Mouse (Mus musculus) bone marrow, adult 2 months (tissue): Measurements from ENCODE around the gene 1700020D05Rik. TPM values are rescaled to one million over a fixed set of nuclear protein-coding genes. Genes with fewer than 3 reads are reported as not detected.

Source experiments
- H3K27ac ChIP-seq: fragments of 200-500 bp; 2 replicates; pipeline ENCODE4 v1.5.1; 2012; ENCODE audit warnings: low read depth, mild to moderate bottlenecking, control low read depth, inconsistent platforms, low read length; ENCODE audit not compliant: control insufficient read depth, poor library complexity, insufficient read depth
- H3K4me1 ChIP-seq: fragments of 200-500 bp; 2 replicates; pipeline ENCODE4 v1.6.1; 2011; ENCODE audit warnings: low read length; ENCODE audit not compliant: control insufficient read depth, insufficient read depth
- H3K4me3 ChIP-seq: fragments of 200-500 bp; replicated peaks from 2 replicates; pipeline ENCODE3; 2011; ENCODE audit warnings: mild to moderate bottlenecking, low read depth, low read length, control low read depth; ENCODE audit not compliant: control insufficient read depth
- CTCF ChIP-seq: fragments of 200-500 bp; IDR thresholded peaks from 2 replicates; pipeline ENCODE4 v1.5.1; 2011; ENCODE audit warnings: low read length, control low read depth; ENCODE audit not compliant: control insufficient read depth, insufficient read depth
- POLR2A ChIP-seq: fragments of 200-500 bp; IDR thresholded peaks from 2 replicates; pipeline ENCODE4 v1.6.1; 2011; ENCODE audit warnings: low read depth, mild to moderate bottlenecking, control low read depth, low read length, borderline replicate concordance; ENCODE audit not compliant: control insufficient read depth
- WGBS: fragments of 180-500 bp; shearing (Covaris S2); methylation state at CpG from one replicate; pipeline ENCODE4 v1.1.7; 2018; 5-methylcytosine and 5-hydroxymethylcytosine counted together
- polyA plus RNA-seq: library from polyadenylated mRNA; stranded (reverse); fragments of >200 nt; gene quantifications from 2 replicates; pipeline ENCODE4 v1.2.4, GENCODE M21; 2011; ENCODE audit warnings: low replicate concordance; ENCODE audit not compliant: missing spikeins, insufficient read depth, insufficient read length

1700020D05Rik gene
- polyA plus RNA-seq, 1 experiment: 4.0 TPM

DNA sequence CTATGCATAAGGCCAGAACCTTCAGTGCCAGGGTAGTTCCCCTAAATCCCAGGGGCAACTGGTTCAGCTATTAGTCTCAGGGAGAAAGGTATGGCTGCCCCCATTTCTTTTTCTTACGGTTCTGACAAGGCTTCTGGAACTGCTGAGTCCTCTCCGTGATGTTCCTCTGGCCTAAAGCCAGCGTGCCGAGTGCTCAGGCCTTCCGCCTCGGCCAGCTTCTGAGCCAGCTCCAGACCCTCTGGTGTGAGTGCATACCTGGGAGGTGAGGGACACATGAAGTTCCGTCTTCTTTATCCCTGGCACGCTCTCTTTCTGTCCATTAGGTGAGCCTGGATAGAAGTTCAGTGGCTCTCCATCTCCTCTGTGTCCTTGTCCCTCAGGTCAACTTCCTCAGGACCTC is 18.2 kb downstream of the 1700020D05Rik start:
- TF ChIP-seq POLR2A (no peak), CTCF (no peak)
- Histone ChIP-seq H3K27ac (no peak overlapping the region), H3K4me3 (no peak overlapping the region), H3K4me1 (peaks cover 2% of the 10 kb centered on the region; the same call in 1 of the 2 replicates)
- WGBS: 94% methylated on average over 8 of the region's 8 CpGs

DNA sequence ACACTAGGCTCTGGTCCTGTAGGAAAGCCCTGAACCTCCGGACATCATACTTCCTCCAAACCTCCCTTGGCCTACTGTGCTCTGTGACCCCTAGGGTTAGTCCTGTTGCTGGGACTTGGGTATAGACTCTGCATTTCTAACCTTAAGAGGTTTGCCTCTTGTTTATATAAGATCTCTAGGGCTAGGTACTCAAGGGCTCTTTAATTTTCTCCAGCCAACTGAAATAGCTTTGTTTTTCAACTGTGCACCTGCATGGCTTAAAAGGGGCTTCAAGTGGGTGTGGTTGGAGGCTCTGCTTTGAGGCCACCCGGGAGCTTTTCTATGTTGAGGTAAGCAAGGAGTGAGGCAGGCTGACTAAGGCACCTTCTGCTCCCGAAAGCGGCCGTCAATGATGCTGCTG is 19.1 kb downstream of the 1700020D05Rik start:
- TF ChIP-seq CTCF (no peak), POLR2A (no peak)
- H3K4me1 ChIP-seq: peaks cover 2% of the 10 kb centered on the region; the same call in 1 of the 2 replicates
- H3K4me3 ChIP-seq: no peak overlapping the region
- 84% methylated on average over 5 of the region's 5 CpGs for WGBS
- H3K27ac ChIP-seq: no peak overlapping the region

DNA sequence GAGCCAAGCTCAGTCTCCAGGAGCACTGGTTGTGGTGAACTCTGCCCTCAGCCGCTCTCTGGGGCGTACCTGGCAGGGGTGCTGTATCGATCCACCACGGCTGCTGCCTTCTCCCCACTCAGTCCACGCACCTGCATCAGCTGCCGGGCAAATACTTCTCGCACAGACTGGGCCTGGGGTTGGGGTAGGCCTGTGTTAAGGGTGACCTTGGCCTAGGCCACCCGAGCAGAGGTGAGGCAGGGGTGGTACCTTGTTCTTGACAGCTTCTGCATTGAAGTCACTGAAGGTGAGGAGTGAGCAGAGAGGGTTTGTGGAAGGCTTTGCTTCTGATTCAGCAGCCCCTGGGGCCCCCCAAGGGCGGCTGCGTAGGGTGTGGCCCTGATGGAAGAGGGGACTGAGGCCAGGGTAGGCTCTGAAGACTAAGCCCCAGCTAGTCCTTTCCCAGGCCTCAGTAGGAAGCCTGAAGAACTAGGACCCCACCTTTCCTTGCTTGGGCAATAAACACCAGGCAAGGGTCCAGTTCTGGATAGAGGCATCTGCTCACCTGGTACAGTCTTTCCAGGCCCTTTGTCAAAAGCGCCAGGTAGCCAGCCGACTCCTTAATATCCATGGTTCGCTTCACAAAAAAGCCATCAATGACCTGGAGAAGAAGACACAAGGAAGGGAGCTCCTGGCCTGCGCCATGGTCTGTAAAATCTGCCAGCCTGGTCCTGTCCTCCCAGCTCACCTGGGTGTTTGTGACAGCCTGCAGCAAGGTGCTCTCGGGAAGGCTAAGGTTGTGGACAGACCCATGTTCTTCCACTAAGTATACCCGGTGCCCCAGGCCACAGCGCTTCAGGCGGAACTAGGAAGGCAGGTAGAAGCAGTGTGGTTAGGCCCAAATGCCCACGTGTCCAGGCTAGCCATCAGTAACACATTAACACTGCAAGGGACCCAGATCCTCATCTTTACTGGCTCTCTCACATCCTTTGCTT is 19.9 kb downstream of the 1700020D05Rik start:
- no peak overlapping the region for H3K4me3 ChIP-seq
- peaks cover 2% of the 10 kb centered on the region; the same call in 1 of the 2 replicates for H3K4me1 ChIP-seq
- H3K27ac ChIP-seq: no peak overlapping the region
- TF ChIP-seq CTCF: no peak
- WGBS: 90% methylated on average over 19 of the region's 19 CpGs

DNA sequence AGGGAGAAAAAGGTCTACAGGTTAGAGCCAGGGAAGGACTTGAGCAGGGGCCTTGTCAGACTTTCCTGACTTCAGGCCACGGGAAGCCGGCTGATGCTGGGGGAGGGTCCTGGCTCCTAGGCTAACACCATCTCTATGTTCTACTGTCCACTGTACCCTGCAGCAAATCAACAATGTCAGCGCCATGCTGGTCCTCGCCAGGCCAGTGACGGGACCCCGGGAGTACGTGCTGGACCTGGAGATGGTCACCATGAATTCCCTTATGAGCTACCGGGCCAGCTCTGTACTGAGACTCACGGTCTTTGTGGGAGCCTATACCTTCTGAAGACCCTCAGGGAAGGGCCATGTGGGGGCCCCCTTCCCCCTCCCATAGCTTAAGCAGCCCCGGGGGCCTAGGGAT is 22.2 kb downstream of the 1700020D05Rik start:
- no peaks in the 10 kb centered on the region for H3K4me1 ChIP-seq
- TF ChIP-seq POLR2A (no peak), CTCF (no peak)
- H3K4me3 ChIP-seq: no peak overlapping the region
- no peak overlapping the region for H3K27ac ChIP-seq
- WGBS: 80% methylated on average over 10 of the region's 10 CpGs

DNA sequence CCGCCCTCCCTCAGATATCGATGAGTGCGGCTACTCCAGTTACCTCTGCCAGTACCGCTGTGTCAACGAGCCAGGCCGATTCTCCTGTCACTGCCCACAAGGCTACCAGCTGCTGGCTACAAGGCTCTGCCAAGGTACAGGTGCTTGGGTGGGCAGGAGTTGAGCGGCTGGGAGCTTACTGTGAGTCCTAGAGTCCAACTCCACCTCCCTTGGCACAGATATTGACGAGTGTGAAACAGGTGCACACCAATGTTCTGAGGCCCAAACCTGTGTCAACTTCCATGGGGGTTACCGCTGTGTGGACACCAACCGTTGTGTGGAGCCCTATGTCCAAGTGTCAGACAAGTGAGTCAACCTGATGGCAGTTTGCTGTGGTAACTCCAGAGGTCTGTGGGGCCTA is 23.6 kb downstream of the 1700020D05Rik start:
- Histone ChIP-seq H3K27ac (no peak overlapping the region), H3K4me1 (no peaks in the 10 kb centered on the region), H3K4me3 (no peak overlapping the region)
- WGBS: 84% methylated on average over 10 of the region's 10 CpGs
- TF ChIP-seq POLR2A (no peak), CTCF (no peak)

DNA sequence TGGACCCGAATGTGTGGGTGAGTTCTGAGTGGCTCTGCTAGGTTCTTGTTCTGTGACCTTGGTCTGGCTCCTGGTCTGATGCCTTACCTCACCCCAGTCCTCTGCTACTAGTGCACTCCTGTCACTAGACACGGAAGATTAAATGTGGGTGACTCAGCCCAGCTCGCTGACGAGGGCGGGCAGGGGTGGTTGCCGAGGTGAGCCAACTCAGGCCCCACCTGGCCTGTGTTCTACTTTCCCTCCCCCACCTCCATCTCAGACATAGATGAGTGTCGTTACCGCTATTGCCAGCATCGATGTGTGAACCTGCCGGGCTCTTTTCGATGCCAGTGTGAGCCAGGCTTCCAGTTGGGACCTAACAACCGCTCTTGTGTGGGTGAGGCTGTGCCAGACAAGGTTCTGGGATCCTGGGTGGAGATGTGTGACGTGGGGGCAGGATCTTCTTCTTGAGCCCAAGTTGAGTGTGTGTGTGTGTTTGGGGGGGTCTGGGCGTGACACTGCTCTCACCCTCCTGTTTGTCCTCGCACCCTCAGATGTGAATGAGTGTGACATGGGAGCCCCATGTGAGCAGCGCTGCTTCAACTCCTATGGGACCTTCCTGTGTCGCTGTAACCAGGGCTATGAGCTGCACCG is 25.8 kb downstream of the 1700020D05Rik start:
- H3K4me1 ChIP-seq: no peaks in the 10 kb centered on the region
- TF ChIP-seq POLR2A (no peak), CTCF (no peak)
- H3K4me3 ChIP-seq: no peak overlapping the region
- 82% methylated on average over 18 of the region's 18 CpGs for WGBS
- no peak overlapping the region for H3K27ac ChIP-seq

DNA sequence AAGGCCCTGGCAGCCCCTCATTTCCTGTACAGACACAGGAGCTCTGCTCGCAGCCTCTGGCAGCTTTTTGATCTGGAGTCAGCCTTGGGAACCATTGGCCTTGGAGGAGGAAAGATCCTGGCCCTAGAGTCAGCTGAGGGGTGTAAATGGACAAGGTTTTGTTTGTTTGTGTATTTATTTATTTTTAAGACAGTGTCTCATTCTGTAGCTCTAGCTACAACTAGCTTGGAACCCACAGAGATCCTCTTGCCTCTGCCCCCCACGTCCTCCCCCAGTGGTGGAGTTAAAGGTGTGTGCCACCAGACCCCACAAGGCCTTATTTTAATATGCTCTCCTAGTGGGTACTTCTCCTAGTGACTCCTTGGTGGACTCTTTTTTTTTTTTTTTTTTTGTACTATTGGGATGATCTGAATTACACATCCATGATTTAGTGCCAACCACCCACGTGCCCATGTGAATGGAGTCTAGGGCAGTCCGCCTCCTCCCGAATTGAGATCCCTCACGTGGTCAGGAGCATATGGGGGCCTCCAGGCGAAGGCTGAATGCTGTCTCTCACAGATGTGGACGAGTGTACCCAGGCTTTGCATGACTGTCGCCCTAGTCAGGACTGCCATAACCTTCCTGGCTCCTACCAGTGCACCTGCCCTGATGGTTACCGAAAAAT is 26.5 kb downstream of the 1700020D05Rik start:
- no peaks in the 10 kb centered on the region for H3K4me1 ChIP-seq
- H3K4me3 ChIP-seq: no peak overlapping the region
- WGBS: 80% methylated on average over 10 of the region's 10 CpGs
- TF ChIP-seq POLR2A (no peak), CTCF (no peak)
- no peak overlapping the region for H3K27ac ChIP-seq
